Mouse (Mus musculus) kidney, adult 11 months (tissue): Measurements from ENCODE around the gene Impdh1.
"Not testable (repeated sequence)": the region's sequence is repeated elsewhere in the genome, so short reads cannot be mapped to it uniquely, and the experiment has no call there.

Source experiments
- DNase-seq: peaks from one replicate; pipeline ENCODE4 v3.0.0; 2022

Gene Impdh1

GRCm38 (mm10) chr6:29215881-29216501 lies at the start of gene Impdh1:
Gene Impdh1 (minus strand): TSS chr6:29216364.
- peak; percentile 74 for DNase-seq

- DNase-seq, result no peak
Measured at GRCm38 (mm10) chr6:29264456-29264781, 48.3 kb upstream of the Impdh1 start.

GRCm38 (mm10) chr6:29263650-29264455 lies 47.7 kb upstream of the Impdh1 start:
- no peak for DNase-seq

- no peak for DNase-seq
Measured at GRCm38 (mm10) chr6:29261831-29262230, 45.7 kb upstream of the Impdh1 start.

- DNase-seq, result no peak
Measured at GRCm38 (mm10) chr6:29259418-29259817, 43.3 kb upstream of the Impdh1 start.

GRCm38 (mm10) chr6:29247072-29247471 lies 30.9 kb upstream of the Impdh1 start:
- no peak for DNase-seq

- no peak for DNase-seq
Measured at GRCm38 (mm10) chr6:29246585-29246984, 30.4 kb upstream of the Impdh1 start.

GRCm38 (mm10) chr6:29246183-29246582 lies 30.0 kb upstream of the Impdh1 start:
- no peak for DNase-seq

GRCm38 (mm10) chr6:29245272-29246120 lies 29.3 kb upstream of the Impdh1 start:
- DNase-seq, result no peak

- DNase-seq, result no peak
Measured at GRCm38 (mm10) chr6:29242265-29242664, 26.1 kb upstream of the Impdh1 start.

- DNase-seq, result no peak
Measured at GRCm38 (mm10) chr6:29241697-29242096, 25.5 kb upstream of the Impdh1 start.

GRCm38 (mm10) chr6:29240806-29241205 lies 24.6 kb upstream of the Impdh1 start:
- DNase-seq, result peak; percentile 17

- no peak for DNase-seq
Measured at GRCm38 (mm10) chr6:29234272-29234671, 18.1 kb upstream of the Impdh1 start.

GRCm38 (mm10) chr6:29233710-29234109 lies 17.5 kb upstream of the Impdh1 start:
- DNase-seq, result no peak

GRCm38 (mm10) chr6:29232321-29232720 lies 16.2 kb upstream of the Impdh1 start:
- no peak for DNase-seq

GRCm38 (mm10) chr6:29231799-29232198 lies 15.6 kb upstream of the Impdh1 start:
- no peak for DNase-seq

- no peak for DNase-seq
Measured at GRCm38 (mm10) chr6:29230386-29230785, 14.2 kb upstream of the Impdh1 start.

GRCm38 (mm10) chr6:29229265-29229913 lies 13.2 kb upstream of the Impdh1 start:
- DNase-seq, result no peak

GRCm38 (mm10) chr6:29217717-29218116 lies 1.6 kb upstream of the Impdh1 start:
- not testable (repeated sequence) for DNase-seq

GRCm38 (mm10) chr6:29215181-29215580 lies 983 bp downstream of the Impdh1 start:
- DNase-seq, result no peak

- no peak for DNase-seq
Measured at GRCm38 (mm10) chr6:29214776-29215175, 1.4 kb downstream of the Impdh1 start.

- DNase-seq, result no peak
Measured at GRCm38 (mm10) chr6:29214245-29214644, 1.9 kb downstream of the Impdh1 start.

GRCm38 (mm10) chr6:29213436-29213835 lies 2.7 kb downstream of the Impdh1 start:
- no peak for DNase-seq
